Mouse (Mus musculus) ES-E14 (cell line): ENCODE measurements at regions not wholly inside any gene's neighbourhood (a gene's known extent, or its start where the extent isn't known, plus 50 kb on each side); places are given as distances from the start of the nearest gene placed in this dataset.

Experiments used
- DNase-seq: peaks from one replicate; pipeline ENCODE4 v3.0.0-alpha.2; 2013; ENCODE audit warnings: low read depth, low spot score
- H3K27ac ChIP-seq: 2 replicates; pipeline ENCODE4 v1.5.1; 2012; ENCODE audit warnings: low read depth, mild to moderate bottlenecking, low read length, moderate library complexity, mixed read lengths; ENCODE audit not compliant: poor library complexity, insufficient read depth, severe bottlenecking
- H3K36me3 ChIP-seq: 2 replicates; pipeline ENCODE4 v1.6.1; 2012; ENCODE audit warnings: mild to moderate bottlenecking, low read length, moderate library complexity, mixed read lengths; ENCODE audit not compliant: control insufficient read depth, poor library complexity, insufficient read depth, severe bottlenecking
- H3K4me1 ChIP-seq, 2 experiments: fragments of 150-350 bp in 1 of 2; sonication (generic) in 1 of 2; 2 replicates each; pipeline ENCODE4 v1.6.1; 2012; ENCODE audit warnings: low read length in 2 of 2, mild to moderate bottlenecking in 1 of 2, mixed read lengths in 1 of 2; ENCODE audit not compliant: control insufficient read depth in 2 of 2, insufficient read depth in 2 of 2, poor library complexity in 1 of 2
- H3K4me3 ChIP-seq, 2 experiments: fragments of 150-350 bp in 1 of 2; sonication (generic) in 1 of 2; 2 replicates each; pipeline ENCODE4 v1.5.1; 2012; ENCODE audit warnings: low read length in 2 of 2, low read depth in 1 of 2, mild to moderate bottlenecking in 1 of 2, mixed read lengths in 1 of 2; ENCODE audit not compliant: insufficient read depth in 1 of 2, poor library complexity in 1 of 2, severe bottlenecking in 1 of 2
- H3K9ac ChIP-seq: 2 replicates; pipeline ENCODE4 v1.6.1; 2012; ENCODE audit warnings: low read depth, mild to moderate bottlenecking, low read length, mixed read lengths; ENCODE audit not compliant: poor library complexity, insufficient read depth, severe bottlenecking
- H3K9me3 ChIP-seq: fragments of 150-350 bp; sonication (generic); 2 replicates; pipeline ENCODE4 v1.6.1; 2012; ENCODE audit warnings: low read depth, mild to moderate bottlenecking, low read length; ENCODE audit not compliant: control insufficient read depth, insufficient read depth
- CHD2 ChIP-seq: IDR thresholded peaks from 2 replicates; pipeline ENCODE4 v1.6.1; 2014; ENCODE audit warnings: mild to moderate bottlenecking, low read depth, low read length, inconsistent platforms
- HCFC1 ChIP-seq: IDR thresholded peaks from 2 replicates; pipeline ENCODE4 v1.6.1; 2012; ENCODE audit warnings: low read length, inconsistent platforms, borderline replicate concordance; ENCODE audit not compliant: insufficient read depth
- MAFK ChIP-seq: IDR thresholded peaks from 2 replicates; pipeline ENCODE4 v1.6.1; 2014; ENCODE audit warnings: mild to moderate bottlenecking, low read depth, low read length, inconsistent platforms; ENCODE audit not compliant: insufficient read depth
- ZC3H11A ChIP-seq: IDR thresholded peaks from 2 replicates; pipeline ENCODE4 v1.6.1; 2012; ENCODE audit warnings: low read depth, mild to moderate bottlenecking, inconsistent platforms, low read length, borderline replicate concordance
- ZNF384 ChIP-seq: IDR thresholded peaks from 2 replicates; pipeline ENCODE4 v1.6.1; 2012; ENCODE audit warnings: low read depth, low read length, inconsistent platforms
- in situ Hi-C, 2 experiments: fragments of 600-800 bp; cut with MboI; formaldehyde crosslinking; loops; one replicate each; pipeline ENCODE4 v1.15.1; 2025; ENCODE audit warnings: low sequenced_read_pairs in 2 of 2, inconsistent platforms in 1 of 2; ENCODE audit not compliant: unreplicated experiment in 2 of 2

GRCm38 (mm10) chr1:128894546-128894945, 302.5 kb upstream of the Cxcr4 start:
- H3K4me1 ChIP-seq: no peaks in the 10 kb centered on the region
- H3K9ac ChIP-seq: no peak overlapping the region
- no peak for TF ChIP-seq HCFC1
- TF ChIP-seq ZNF384: no peak
- TF ChIP-seq MAFK: no peak
- no peak for TF ChIP-seq CHD2
- no peak for TF ChIP-seq ZC3H11A
- no peak for DNase-seq
- H3K36me3 ChIP-seq: no peaks in the 10 kb centered on the region
- H3K4me3 ChIP-seq: no peak overlapping the region
- H3K9me3 ChIP-seq: no peaks in the 10 kb centered on the region
- no peak overlapping the region for H3K27ac ChIP-seq
- in situ Hi-C loops: no loop called here

- TF ChIP-seq HCFC1: no peak
- TF ChIP-seq MAFK: no peak
- TF ChIP-seq CHD2: no peak
- TF ChIP-seq ZNF384: no peak
- TF ChIP-seq ZC3H11A: no peak
- no peaks in the 10 kb centered on the region for H3K36me3 ChIP-seq
- no peak overlapping the region for H3K9ac ChIP-seq
- H3K4me1 ChIP-seq: no peaks in the 10 kb centered on the region
- in situ Hi-C loops: loop anchor here in 1 of 2 experiments (10.0 kb wide), 1 partner anchor 367 kb away; no protein-coding TSS in a partner anchor
- no peak overlapping the region for H3K4me3 ChIP-seq
- no peak for DNase-seq
- no peak overlapping the region for H3K27ac ChIP-seq
- 0 out of 2 replicates have a peak, but pooled peaks cover 4% of the 10 kb centered on the region for H3K9me3 ChIP-seq
These were observed 286.2 kb upstream of the Cxcr4 start for GRCm38 (mm10) chr1:128878291-128878690.

- peak; percentile 65 for DNase-seq
- Histone ChIP-seq H3K9ac (no peak overlapping the region), H3K4me3 (no peak overlapping the region), H3K9me3 (no peaks in the 10 kb centered on the region), H3K4me1 (no peaks in the 10 kb centered on the region), H3K36me3 (no peaks in the 10 kb centered on the region), H3K27ac (no peak overlapping the region)
- TF ChIP-seq HCFC1 (no peak), ZNF384 (peak; percentile 93), ZC3H11A (peak; percentile 85), CHD2 (no peak), MAFK (no peak)
- in situ Hi-C loops: loop anchor here in 1 of 2 experiments (10.0 kb wide), 1 partner anchor 370 kb away; no protein-coding TSS in a partner anchor
These were observed 283.2 kb upstream of the Cxcr4 start for GRCm38 (mm10) chr1:128875289-128875688.

- in situ Hi-C loops: loop anchor here in 1 of 2 experiments (10.0 kb wide), 1 partner anchor 371 kb away; no protein-coding TSS in a partner anchor
- DNase-seq: no peak
- TF ChIP-seq ZNF384 (no peak), ZC3H11A (no peak), HCFC1 (no peak), MAFK (no peak), CHD2 (no peak)
- Histone ChIP-seq H3K36me3 (no peaks in the 10 kb centered on the region), H3K9ac (no peak overlapping the region), H3K4me1 (no peaks in the 10 kb centered on the region), H3K9me3 (no peaks in the 10 kb centered on the region), H3K4me3 (no peak overlapping the region), H3K27ac (no peak overlapping the region)
These were observed 282.1 kb upstream of the Cxcr4 start for GRCm38 (mm10) chr1:128874190-128874589.

- no peak overlapping the region for H3K4me3 ChIP-seq
- H3K9me3 ChIP-seq: no peaks in the 10 kb centered on the region
- no peak for DNase-seq
- in situ Hi-C loops: no loop called here
- no peak overlapping the region for H3K9ac ChIP-seq
- H3K27ac ChIP-seq: no peak overlapping the region
- TF ChIP-seq CHD2 (no peak), HCFC1 (no peak), ZNF384 (no peak), ZC3H11A (no peak), MAFK (no peak)
- H3K36me3 ChIP-seq: no peaks in the 10 kb centered on the region
- no peaks in the 10 kb centered on the region for H3K4me1 ChIP-seq
These were observed 276.7 kb upstream of the Cxcr4 start for GRCm38 (mm10) chr1:128868761-128869160.
